Mouse (Mus musculus): ENCODE results near the gene Rfc2. TPM values are rescaled to one million over a fixed set of nuclear protein-coding genes. Genes with fewer than 3 reads are reported as not detected.

Gene Rfc2
- total RNA-seq, 2 experiments from 2014 or later, result 201 to 284 TPM

DNA sequence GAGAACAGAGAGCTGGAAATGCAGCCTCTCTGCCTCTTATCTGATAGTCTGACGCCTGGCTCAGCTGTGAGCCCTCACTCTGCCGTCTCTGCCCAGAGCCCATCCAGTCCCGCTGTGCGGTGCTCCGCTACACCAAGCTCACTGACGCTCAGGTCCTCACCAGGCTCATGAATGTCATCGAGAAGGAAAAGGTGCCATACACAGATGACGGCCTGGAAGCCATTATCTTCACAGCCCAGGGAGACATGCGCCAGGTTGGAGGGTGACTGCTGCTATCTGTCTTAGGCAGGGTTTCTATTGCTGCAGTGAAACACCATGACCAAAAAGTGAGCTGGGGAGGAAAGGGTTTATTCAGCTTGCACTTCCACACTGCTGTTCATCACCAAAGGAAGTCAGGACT, 11.9 kb downstream of the Rfc2 start:
- no peak for ATAC-seq (replicated peaks; ENCODE audit: poor library complexity, severe bottlenecking)

- no peak for ATAC-seq (replicated peaks; ENCODE audit: poor library complexity, severe bottlenecking)
These were observed 16.5 kb downstream of the Rfc2 start for GRCm38 (mm10) chr5:134597711-134598110.

GRCm38 (mm10) chr5:134604376-134604775, 23.2 kb downstream of the Rfc2 start:
- ATAC-seq (replicated peaks; ENCODE audit: poor library complexity, severe bottlenecking), result no peak

DNA sequence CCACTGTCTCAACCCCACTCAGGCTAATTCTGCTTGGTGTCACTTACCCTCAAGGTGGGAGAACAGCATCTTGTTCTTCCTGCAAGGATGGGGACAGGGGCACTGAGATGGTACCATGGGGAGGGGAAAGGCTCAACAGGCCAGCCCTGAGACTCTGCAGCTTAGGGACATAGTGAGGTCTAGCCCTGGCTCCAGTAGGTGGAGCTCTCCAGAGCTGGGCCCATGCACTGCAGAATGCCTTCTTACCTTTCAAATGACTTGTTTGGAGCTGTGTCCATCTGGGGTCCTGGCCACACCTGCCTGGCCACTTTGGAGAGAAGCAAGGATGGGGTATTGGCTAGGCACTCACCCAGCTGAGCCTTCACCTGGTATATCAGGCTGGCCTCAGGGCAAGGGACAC, 25.1 kb downstream of the Rfc2 start:
- ATAC-seq (replicated peaks; ENCODE audit: poor library complexity, severe bottlenecking), result no peak

GRCm38 (mm10) chr5:134607121-134607520, 26.0 kb downstream of the Rfc2 start:
- ATAC-seq (replicated peaks; ENCODE audit: poor library complexity, severe bottlenecking), result peak; percentile 93

GRCm38 (mm10) chr5:134609916-134610643, 28.9 kb downstream of the Rfc2 start:
- ATAC-seq (replicated peaks; ENCODE audit: poor library complexity, severe bottlenecking), result no peak

GRCm38 (mm10) chr5:134611810-134612521, 30.8 kb downstream of the Rfc2 start:
- no peak for ATAC-seq (replicated peaks; ENCODE audit: poor library complexity, severe bottlenecking)

DNA sequence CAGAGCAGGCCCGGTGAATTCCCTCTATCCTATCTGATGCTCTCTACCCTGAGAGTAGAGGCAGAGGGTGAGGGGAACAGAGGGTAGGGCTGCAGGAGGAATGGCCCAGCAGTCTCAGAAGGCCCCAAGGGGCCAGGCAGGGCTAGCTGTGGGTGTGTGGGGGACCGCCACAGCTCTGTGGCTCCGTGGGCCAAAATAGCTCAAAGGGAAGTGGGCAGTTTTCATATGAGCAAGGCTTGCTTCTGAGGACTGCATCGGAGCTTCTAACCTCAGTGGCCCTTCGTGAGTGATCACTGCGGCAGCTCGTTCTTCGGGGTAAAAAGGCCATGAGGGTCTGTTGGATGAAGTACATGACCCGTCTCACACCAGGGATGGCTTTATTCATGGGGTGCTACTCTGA, 32.6 kb downstream of the Rfc2 start:
- ATAC-seq (replicated peaks; ENCODE audit: poor library complexity, severe bottlenecking), result peak; percentile 47

- ATAC-seq (replicated peaks; ENCODE audit: poor library complexity, severe bottlenecking), result peak; percentile 43
These were observed 33.1 kb downstream of the Rfc2 start for GRCm38 (mm10) chr5:134614296-134614695.

- peak; percentile 36 for ATAC-seq (replicated peaks; ENCODE audit: poor library complexity, severe bottlenecking)
These were observed 33.6 kb downstream of the Rfc2 start, which contains the start of gene Lat2 for GRCm38 (mm10) chr5:134614802-134615201. Gene Lat2, minus strand, starts transcription at chr5:134615025.

GRCm38 (mm10) chr5:134615380-134615779, 34.2 kb downstream of the Rfc2 start:
- ATAC-seq (replicated peaks; ENCODE audit: poor library complexity, severe bottlenecking), result peak; percentile 53

GRCm38 (mm10) chr5:134615780-134616179, 34.6 kb downstream of the Rfc2 start:
- no peak; the same call in 1 of the 2 replicates for ATAC-seq (replicated peaks; ENCODE audit: poor library complexity, severe bottlenecking)

- peak; percentile 40 for ATAC-seq (replicated peaks; ENCODE audit: poor library complexity, severe bottlenecking)
These were observed 35.9 kb downstream of the Rfc2 start for GRCm38 (mm10) chr5:134617071-134617470.

DNA sequence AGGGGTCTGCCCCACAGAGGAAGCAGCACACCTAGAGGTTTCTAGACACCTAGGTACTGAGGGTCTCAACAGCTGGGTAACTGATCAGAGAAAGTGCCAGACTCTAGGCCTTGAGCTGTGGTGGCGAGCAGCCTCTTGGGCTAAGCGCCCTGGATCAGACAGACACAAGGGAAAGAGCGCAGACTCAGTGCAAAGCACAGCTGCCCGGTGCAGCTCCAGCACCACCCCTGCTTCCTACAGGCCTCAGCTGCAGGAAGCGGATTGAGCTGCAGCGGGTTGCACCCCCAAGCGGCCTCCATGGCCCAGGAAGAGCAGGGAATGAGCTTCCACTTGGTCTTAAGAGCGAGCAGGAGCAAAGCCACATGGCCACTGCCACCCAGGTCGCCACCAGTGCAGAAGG, 39.3 kb downstream of the Rfc2 start:
- ATAC-seq (replicated peaks; ENCODE audit: poor library complexity, severe bottlenecking), result no peak

DNA sequence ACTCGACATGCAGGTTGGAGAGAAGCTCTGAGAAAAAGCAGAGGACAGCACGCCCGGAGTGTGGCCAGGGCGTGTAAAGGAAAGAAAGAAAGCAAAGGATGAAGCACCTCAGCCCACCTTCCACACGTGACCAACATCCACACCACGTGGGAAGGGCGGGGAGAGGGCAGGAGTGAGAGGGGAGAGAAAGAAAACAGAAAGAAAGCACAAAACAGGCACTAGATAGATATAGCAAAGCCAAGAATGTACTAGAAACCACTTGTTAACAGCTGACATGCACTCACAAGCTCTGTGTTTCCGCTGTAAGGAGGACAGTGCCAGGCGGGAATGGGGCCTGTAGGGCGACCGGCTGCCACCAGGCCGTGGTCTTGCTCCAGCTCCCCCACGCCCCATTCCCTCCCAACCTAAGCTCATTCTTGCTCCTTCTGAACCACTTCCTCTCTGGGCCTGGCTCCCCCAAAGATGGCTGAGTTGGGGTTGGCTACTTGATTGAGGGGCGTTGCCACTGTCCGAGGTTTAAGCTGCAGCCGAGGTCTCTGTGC, 40.0 kb downstream of the Rfc2 start:
- peak; percentile 37 for ATAC-seq (replicated peaks; ENCODE audit: poor library complexity, severe bottlenecking)

DNA sequence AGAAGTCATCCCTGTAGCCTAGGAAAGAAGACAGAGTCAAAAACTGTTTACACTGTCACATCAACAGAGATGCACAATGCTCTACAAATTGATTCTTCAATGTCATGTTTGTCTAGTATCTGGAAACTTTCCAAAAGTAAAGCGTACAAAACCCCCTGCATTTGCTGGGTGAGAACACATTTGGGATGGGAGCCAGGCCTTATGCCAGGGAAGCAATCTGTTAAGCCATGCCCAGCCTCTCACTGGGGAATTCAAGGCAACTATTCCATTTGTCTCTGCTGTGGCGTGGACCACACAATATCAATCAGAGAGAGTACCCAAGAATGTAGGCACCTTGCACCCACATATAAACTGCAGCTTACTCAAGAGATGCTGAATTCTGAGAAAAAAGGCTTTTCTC, 40.9 kb downstream of the Rfc2 start:
- no peak for ATAC-seq (replicated peaks; ENCODE audit: poor library complexity, severe bottlenecking)

DNA sequence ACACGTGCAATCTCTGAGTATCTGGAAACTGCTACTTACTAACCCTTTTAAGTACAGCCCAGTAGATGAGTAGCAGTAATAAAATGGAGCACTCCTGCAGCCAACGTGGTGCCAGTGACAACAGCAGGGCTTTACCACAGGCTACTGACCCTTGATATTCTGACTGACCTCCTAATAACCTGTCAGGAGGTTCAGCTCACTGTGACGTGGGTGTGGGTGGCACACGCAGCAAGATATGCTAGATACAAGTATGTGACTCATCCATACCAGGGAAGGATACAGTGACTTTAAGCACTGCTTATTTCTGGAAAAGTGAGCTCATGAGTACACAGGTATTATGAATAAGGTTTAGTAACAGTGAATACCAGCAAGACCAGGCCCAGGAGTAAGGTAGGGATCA, 48.3 kb downstream of the Rfc2 start:
- no peak for ATAC-seq (replicated peaks; ENCODE audit: poor library complexity, severe bottlenecking)

- ATAC-seq (replicated peaks; ENCODE audit: poor library complexity, severe bottlenecking), result no peak
These were observed 49.7 kb downstream of the Rfc2 start for GRCm38 (mm10) chr5:134630835-134631234.

- no peak for ATAC-seq (replicated peaks; ENCODE audit: poor library complexity, severe bottlenecking)
These were observed 51.7 kb downstream of the Rfc2 start for GRCm38 (mm10) chr5:134632841-134633240.

DNA sequence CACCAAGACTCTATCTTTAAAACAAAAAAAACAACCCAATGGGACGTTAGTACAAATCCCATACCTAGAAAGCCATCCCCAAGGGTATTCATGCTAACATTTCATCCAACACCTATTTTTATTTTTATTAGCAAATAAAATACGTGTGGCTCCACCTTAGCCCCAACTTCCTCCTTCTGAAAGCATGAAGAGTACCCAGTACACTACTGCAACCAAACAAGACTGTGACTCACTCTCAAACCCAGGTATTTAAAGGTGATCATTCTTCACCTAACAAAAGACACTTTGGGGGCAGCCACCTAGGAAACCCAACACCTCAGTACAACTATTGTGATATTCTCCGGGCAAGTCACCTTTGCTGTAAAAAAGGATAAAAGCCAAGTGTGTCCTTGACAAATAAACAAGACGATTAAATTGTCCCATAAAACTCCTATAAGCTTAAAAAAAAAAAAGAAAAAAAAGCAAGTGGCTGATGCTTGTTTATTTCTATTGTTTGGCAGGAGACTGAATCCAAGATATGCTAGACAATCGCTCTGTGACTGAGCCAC, 56.7 kb downstream of the Rfc2 start:
- ATAC-seq (replicated peaks; ENCODE audit: poor library complexity, severe bottlenecking), result no peak

Data from granulocyte monocyte progenitor cell, adult 5-6 weeks (primary cell).